Mouse (Mus musculus): ENCODE data around the gene Cbr4. TPM values are rescaled to one million over a fixed set of nuclear protein-coding genes. Genes with fewer than 3 reads are reported as not detected.

Cbr4 gene
- total and polyA plus RNA-seq, 3 experiments: 37.0 to 59.1 (median 40.2) TPM

GRCm38 (mm10) chr8:61550006-61550748, 62.6 kb downstream of the Cbr4 start:
- Histone ChIP-seq H3K9ac (ENCODE audit: insufficient read depth, low read depth) (no peak overlapping the region), H3K36me3 (replicated peaks in 1 of 2; ENCODE audit: control insufficient read depth in 1 of 2, insufficient read depth in 1 of 2, low read length in 1 of 2) (peaks cover 14 to 18% of the 10 kb centered on the region in 2 experiments), H3K27me3 (replicated peaks) (no peaks in the 10 kb centered on the region), H3K4me3 (replicated peaks in 1 of 3; ENCODE audit: low read depth in 2 of 3, low read length in 2 of 3, poor library complexity in 1 of 3) (no peak overlapping the region), H3K79me2 (replicated peaks; ENCODE audit: control insufficient read depth, extremely low read depth, insufficient read depth, poor library complexity, severe bottlenecking) (no peaks in the 10 kb centered on the region; the same call in 1 of the 2 replicates), H3K4me2 (ENCODE audit: insufficient read depth, low read depth, poor library complexity, severe bottlenecking) (no peak overlapping the region), H3K9me3 (replicated peaks; ENCODE audit: low read length) (peaks cover 18% of the 10 kb centered on the region), H3K27ac (ENCODE audit: insufficient read depth, low read depth) (no peak overlapping the region), H3K4me1 (ENCODE audit: control insufficient read depth in 1 of 2, insufficient read depth in 2 of 2) (peaks cover 5 to 24% of the 10 kb centered on the region in 2 experiments)
- dilution Hi-C loops (cut with MboI; ENCODE audit: extremely low pct_ligation_motif_present, extremely low pct_unique_long_range_greater_than_20kb, low sequenced_read_pairs) (no loop called here), in situ Hi-C loops (cut with MboI; ENCODE audit: low pct_ligation_motif_present, low pct_unique_long_range_greater_than_20kb, low sequenced_read_pairs) (no loop called here)
- no peak for DNase-seq (ENCODE audit: extremely low read depth)
- TF ChIP-seq IRF4 (IDR thresholded peaks at IDR 0.05; ENCODE audit: low read depth, low read length) (no peak), CTCF (conservative IDR thresholded peaks at IDR 0.05 in 1 of 2, IDR thresholded peaks at IDR 0.05 in 1 of 2; ENCODE audit: low read depth in 2 of 2, low read length in 2 of 2) (peak; percentile 30 to 35; a peak in 2 of 4 replicates), UBTF (IDR thresholded peaks at IDR 0.05; ENCODE audit: low read depth, low read length) (no peak), SMC3 (IDR thresholded peaks at IDR 0.05; ENCODE audit: low read depth, low read length) (0 out of 2 replicates have a peak, but pooled peaks have one; percentile 10), PAX5 (IDR thresholded peaks at IDR 0.05; ENCODE audit: low read length) (no peak), TCF12 (IDR thresholded peaks at IDR 0.05; ENCODE audit: low read depth, low read length) (no peak), NELFE (IDR thresholded peaks at IDR 0.05; ENCODE audit: low read depth, low read length) (no peak), POLR2AphosphoS2 (IDR thresholded peaks at IDR 0.05; ENCODE audit: low read depth, low read length) (no peak), POLR2A (IDR thresholded peaks at IDR 0.05; ENCODE audit: low read depth, low read length) (no peak)

- Histone ChIP-seq H3K4me2 (ENCODE audit: insufficient read depth, low read depth, poor library complexity, severe bottlenecking) (peak overlapping the region; percentile 42), H3K9ac (ENCODE audit: insufficient read depth, low read depth) (peak overlapping the region; percentile 93), H3K36me3 (replicated peaks in 1 of 2; ENCODE audit: control insufficient read depth in 1 of 2, insufficient read depth in 1 of 2, low read length in 1 of 2) (peaks cover 14 to 18% of the 10 kb centered on the region in 2 experiments), H3K27ac (ENCODE audit: insufficient read depth, low read depth) (peak overlapping the region; percentile 95), H3K79me2 (replicated peaks; ENCODE audit: control insufficient read depth, extremely low read depth, insufficient read depth, poor library complexity, severe bottlenecking) (no peaks in the 10 kb centered on the region; the same call in 1 of the 2 replicates), H3K27me3 (replicated peaks) (no peaks in the 10 kb centered on the region), H3K4me1 (ENCODE audit: control insufficient read depth in 1 of 2, insufficient read depth in 2 of 2) (peaks cover 14 to 43% of the 10 kb centered on the region in 2 experiments), H3K9me3 (replicated peaks; ENCODE audit: low read length) (peaks cover 18% of the 10 kb centered on the region), H3K4me3 (replicated peaks in 1 of 3; ENCODE audit: low read depth in 2 of 3, low read length in 2 of 3, poor library complexity in 1 of 3) (peak overlapping the region in 1 of 3 experiments; percentile 43)
- dilution Hi-C loops (cut with MboI; ENCODE audit: extremely low pct_ligation_motif_present, extremely low pct_unique_long_range_greater_than_20kb, low sequenced_read_pairs): no loop called here
- in situ Hi-C loops (cut with MboI; ENCODE audit: low pct_ligation_motif_present, low pct_unique_long_range_greater_than_20kb, low sequenced_read_pairs): no loop called here
- DNase-seq (ENCODE audit: extremely low read depth): no peak
- TF ChIP-seq MXI1 (IDR thresholded peaks at IDR 0.05; ENCODE audit: low read depth, low read length) (peak; percentile 7; the same call in 1 of the 2 replicates), SIN3A (IDR thresholded peaks at IDR 0.05; ENCODE audit: low read length) (no peak), MAX (IDR thresholded peaks at IDR 0.05; ENCODE audit: low read length) (0 out of 2 replicates have a peak, but pooled peaks have one; percentile 38), NRF1 (IDR thresholded peaks at IDR 0.05; ENCODE audit: low read depth, low read length) (no peak), RAD21 (IDR thresholded peaks at IDR 0.05; ENCODE audit: low read depth, low read length) (no peak), JUN (IDR thresholded peaks at IDR 0.05; ENCODE audit: insufficient read depth, low read depth, low read length) (no peak)
Observed at GRCm38 (mm10) chr8:61552221-61552620, 64.7 kb downstream of the Cbr4 start.

Data from CH12.LX (cell line).